Mouse (Mus musculus): ENCODE results near the gene Ankfy1. TPM values are rescaled to one million over a fixed set of nuclear protein-coding genes. Genes with fewer than 3 reads are reported as not detected.

Gene Ankfy1
- total RNA-seq, 2 experiments from 2014 or later, result 29.0 to 36.1 TPM

DNA sequence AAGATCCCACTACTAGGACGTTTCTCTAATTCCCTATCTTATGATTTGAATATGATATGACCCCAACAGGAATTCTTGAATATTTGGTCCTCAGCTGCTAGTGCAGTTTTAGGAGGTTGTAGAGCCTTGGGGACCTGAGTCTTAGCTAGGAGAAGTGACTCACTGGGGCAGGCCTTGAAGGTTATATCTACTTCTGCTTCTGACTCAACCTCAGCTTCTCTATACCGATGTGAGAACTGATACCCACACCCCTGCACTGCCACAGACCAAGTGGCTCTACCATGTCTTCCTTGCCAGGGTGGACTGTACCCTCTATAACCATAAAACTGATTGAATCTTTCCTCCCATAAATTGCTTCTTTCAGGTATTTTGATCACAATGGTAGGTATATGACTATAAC, 92.3 kb downstream of the Ankfy1 start:
- ATAC-seq (replicated peaks; ENCODE audit: poor library complexity), result peak; percentile 94

DNA sequence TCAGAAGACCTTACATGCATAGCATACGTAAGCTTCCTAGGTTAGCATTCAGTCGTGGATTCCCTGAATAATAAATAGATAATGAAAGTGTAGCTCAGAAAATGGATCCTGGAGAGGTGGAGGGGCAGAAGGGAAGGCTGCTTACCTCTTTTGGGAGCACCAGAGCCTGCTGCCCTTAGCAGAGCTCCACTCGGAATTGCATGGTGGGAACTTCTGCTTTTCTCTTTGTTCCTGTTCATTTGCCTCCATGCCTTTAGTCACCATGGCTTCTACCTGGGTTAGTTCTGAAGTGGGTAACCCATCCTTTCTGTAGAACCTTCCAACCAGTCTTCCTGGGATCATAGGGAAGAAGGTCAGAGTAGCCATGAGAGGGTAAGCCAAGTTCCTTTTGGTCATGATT, 92.7 kb downstream of the Ankfy1 start:
- peak; percentile 41; the same call in 1 of the 2 replicates for ATAC-seq (replicated peaks; ENCODE audit: poor library complexity)

DNA sequence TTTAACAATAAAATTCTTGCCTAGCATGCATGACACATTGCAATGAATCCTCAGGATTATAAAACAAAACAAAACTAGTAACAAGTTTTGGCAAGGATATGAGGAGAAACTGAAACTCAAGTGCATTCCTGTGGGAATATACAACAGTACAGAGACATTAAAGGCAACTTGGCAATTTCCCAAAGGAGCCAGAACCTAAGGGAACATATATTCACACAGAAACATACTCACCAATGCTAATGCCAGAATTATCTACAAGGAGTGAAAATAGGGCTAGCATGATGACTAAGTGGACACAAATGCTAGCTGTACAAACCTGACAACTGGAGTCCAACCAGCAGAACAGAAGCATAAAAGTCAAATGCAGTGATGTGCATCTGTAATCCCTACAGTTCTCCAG, 102.2 kb downstream of the Ankfy1 start:
- ATAC-seq (replicated peaks; ENCODE audit: poor library complexity), result no peak

DNA sequence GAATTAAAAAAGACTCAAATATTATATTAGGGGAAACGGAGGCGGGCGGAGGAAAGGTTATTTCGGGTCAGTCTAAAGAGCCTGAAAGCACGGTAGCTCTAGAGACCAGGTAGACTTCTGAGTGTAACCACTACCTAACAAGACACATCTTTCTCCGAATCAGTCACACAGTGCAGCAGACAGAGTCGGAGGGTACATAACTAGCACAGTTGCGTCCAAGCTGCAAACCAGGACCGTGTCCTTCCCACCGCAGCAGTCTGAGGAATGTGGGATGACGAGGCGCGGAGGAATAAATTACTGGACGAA, 105.3 kb downstream of the Ankfy1 start:
- ATAC-seq (replicated peaks; ENCODE audit: poor library complexity), result peak; percentile 8; the same call in 1 of the 2 replicates

DNA sequence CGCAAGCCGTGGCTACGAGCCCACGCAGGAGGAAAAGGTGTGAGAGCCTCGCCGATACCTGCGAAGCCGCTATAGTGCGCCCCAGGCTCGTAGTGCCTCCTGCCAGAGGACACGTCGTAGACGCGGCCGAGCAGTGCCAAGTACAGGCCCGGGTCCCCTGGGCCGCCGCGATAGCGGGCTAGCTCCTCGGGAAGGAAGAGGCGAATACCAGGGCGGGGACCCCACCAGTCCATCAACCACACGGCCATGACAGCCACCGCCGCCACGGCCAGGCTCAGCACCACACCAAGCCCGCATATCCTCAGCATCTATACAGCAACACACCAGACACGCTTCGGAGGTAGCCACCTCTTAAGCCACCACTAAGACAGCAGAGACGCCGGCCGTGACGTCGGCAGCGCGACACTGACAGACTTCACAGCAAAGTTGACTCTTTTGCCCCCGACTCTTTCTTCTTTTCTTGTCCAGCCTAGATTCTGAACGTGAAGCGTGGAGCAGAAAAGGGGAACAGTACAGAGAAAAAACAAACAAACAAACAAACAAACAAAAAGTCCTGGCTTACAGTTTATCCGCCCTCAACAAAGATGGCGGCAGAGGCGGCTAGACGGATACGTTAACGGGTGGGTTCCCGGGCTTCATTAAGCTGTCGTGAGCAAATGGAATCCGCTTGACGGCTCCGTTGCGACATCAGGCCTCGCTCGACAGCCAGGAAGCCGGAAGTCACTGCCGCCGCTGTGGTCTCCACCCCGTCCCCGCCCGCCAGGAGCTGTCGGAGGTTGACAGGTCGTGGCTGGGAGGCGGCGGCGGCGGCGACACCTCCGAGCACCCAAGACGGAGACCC, 105.9 kb downstream of the Ankfy1 start, which contains the start of the genes Cyb5d2 and Zzef1:
Gene Cyb5d2, minus strand, starts transcription at position 688 of the 841 bp plus-strand sequence.
Gene Zzef1, plus strand, starts transcription at position 772 of the 841 bp plus-strand sequence.
- peak; percentile 95 for ATAC-seq (replicated peaks; ENCODE audit: poor library complexity)

DNA sequence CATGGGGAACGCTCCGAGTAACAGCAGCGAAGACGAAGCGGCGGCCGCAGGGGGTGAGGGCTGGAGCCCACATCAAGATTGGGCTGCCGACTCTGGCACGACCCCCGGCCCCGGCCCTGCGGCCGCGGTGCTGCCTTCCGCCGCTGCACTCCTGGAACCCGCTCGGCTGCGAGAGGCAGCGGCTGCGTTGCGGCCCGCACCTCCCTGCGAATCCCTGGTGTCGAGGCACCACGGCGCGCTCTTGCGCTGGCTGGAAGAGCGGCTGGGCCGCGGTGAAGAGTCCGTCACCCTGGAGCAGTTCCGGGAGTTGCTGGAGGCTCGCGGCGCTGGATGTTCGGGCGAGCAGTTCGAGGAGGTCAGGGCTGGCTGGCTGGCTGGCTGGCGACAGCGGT, 106.5 kb downstream of the Ankfy1 start:
- ATAC-seq (replicated peaks; ENCODE audit: poor library complexity), result peak; percentile 12; the same call in 1 of the 2 replicates

DNA sequence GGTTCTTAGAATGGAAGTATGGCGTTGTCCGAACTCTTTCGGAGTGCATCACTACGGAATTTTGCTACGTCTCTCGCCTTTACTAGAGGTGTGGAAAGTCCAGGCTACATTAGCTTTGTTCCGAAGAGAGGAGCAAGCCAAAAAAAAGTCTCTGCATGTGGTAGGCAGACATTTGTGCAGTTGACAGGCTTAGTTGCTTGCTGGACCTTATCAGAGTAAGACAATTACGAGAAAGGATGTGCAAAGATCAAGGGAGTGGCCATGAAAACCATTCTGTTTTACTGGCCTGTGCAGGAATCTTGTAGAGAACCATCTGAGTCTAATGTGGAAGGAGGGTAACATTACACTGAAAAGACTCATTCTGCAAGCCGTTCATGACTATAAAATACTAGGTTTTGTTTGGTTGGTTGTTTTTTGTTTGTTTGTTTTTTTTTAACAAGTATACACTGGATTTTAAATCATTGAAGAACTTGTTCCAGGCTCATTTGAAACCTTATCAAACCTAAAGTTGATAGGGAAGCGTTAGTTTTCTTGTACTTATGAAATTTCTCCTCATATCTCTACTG, 107.0 kb downstream of the Ankfy1 start:
- ATAC-seq (replicated peaks; ENCODE audit: poor library complexity), result no peak

DNA sequence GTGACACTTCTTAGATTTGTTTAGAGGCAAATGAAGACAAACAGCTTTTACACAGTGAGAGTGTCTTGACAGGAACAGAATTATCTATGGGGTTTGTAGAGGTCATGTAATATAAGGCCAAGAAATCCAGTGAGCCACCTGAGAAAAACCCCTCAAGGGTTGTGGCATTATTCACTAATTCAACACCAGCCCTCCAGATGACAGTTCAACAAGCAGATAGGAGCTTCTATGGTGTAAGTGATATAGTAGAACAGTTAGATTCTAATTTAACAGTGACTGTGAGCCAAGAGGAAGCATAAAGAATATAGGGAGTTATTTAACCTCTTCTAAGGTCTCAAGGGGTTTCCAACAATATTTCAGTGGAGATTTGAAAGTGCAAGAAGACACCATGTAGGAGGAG, 108.3 kb downstream of the Ankfy1 start:
- ATAC-seq (replicated peaks; ENCODE audit: poor library complexity), result no peak

DNA sequence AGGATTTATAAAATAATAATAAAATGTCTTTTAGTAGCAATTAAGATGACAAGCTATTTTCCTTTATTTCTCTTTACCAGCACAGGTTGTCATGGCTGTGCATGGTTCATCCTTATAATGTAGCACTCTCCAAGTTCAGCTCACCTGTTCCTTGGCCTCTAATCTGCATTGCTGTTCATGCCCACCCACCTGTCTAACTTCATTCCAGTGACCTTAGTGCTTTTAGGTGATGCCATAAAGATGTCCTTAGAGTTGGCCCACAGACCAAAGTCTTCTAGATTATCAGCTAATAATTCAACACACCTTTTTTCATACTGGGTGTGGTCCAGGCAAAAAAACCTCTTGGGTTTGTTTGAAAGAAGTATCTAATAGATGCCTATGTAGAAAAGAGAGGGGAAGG, 111.4 kb downstream of the Ankfy1 start:
- no peak for ATAC-seq (replicated peaks; ENCODE audit: poor library complexity)

DNA sequence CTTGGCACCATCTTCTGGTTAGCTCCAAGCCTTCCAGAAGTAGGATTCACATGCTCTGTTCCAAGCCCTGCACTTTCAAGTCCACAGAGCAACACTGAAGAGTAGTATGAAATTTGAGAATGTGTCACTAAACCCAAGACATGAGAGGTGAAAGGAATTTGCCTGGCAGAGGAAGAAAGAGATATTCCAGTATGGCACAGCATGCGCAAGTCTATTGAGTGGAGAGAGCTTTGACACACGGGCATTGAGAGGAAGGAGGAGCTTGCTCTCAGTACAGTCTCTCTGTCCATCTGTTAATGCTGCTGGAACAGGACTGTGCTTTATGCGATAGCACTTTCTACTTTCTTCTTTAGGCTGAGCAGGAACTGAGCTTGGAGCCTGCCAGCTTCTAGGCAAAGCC, 113.2 kb downstream of the Ankfy1 start:
- no peak for ATAC-seq (replicated peaks; ENCODE audit: poor library complexity)

DNA sequence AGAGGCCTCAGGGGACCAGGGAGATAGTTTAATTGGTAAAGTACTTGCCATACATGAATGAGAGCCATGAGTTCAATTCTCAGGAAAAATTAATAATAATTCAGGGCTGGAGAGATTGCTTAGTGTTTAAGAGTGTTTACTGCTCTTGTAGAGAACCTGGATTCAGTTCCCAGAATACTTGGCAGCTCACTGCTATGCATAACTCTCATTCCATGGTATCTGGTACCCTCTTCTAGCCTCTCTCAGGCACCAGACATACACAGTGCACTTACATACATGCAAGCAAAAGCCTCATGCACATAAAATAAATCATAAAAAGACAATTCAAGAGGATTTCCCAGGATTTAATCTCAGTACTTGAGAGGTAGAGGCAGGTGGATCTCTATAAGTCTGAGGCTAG, 114.8 kb downstream of the Ankfy1 start:
- no peak for ATAC-seq (replicated peaks; ENCODE audit: poor library complexity)

DNA sequence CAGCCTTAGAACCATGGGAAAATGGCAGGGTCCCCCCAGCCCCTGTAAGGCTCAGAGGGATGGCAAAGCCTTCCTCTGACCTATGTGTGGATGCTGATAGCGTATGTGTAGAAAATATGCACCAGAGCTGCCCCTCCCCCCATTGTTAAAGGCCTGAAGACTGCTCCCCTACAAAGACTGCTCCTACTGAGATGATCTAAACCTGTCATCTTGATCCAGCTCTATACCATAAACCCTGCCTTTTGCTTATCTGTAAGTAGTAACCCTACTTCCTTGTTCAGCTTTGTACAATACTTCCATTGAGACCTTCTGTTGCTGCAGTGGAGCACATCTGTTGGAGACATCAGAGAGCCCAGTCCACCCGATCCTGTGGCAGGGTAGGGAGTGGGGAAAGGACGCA, 115.4 kb downstream of the Ankfy1 start:
- ATAC-seq (replicated peaks; ENCODE audit: poor library complexity), result 0 out of 2 replicates have a peak, but pooled peaks have one; percentile 11

DNA sequence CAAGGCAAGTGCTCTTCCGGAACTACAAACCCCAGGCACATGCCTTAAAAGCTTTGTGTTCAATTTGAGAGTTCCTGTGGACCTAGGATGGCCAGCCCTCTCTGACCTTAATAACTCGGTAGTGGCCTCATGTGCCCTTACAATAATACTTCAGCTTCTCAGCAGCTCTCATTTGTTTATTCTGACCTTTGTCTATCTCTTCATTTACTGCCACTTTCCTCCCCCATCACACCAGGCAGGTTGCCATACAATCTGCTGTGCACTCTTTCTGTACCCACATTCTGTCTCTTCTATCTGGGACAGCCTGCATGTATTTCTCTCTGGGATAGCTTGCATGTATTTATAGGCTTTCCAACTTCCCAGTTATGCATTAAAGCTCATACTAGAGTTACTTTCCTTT, 116.8 kb downstream of the Ankfy1 start:
- ATAC-seq (replicated peaks; ENCODE audit: poor library complexity), result no peak

DNA sequence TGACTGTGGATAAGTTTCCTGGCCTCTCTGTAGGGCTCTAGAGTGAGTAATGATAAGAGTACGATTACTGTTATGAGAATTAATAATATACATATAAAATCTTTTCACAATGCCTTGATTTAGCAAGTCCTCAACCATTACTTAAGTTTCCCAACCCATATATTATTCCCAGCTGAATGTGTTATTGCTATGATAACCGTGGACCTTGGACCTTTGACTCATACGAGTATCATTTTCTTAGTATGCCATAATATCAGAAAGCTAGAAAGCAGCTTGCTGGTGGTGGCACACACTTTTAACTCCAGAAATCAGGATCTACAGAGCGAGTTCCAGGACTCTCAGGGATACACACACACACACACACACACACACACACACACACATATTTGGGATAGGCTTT, 118.2 kb downstream of the Ankfy1 start:
- ATAC-seq (replicated peaks; ENCODE audit: poor library complexity), result no peak

DNA sequence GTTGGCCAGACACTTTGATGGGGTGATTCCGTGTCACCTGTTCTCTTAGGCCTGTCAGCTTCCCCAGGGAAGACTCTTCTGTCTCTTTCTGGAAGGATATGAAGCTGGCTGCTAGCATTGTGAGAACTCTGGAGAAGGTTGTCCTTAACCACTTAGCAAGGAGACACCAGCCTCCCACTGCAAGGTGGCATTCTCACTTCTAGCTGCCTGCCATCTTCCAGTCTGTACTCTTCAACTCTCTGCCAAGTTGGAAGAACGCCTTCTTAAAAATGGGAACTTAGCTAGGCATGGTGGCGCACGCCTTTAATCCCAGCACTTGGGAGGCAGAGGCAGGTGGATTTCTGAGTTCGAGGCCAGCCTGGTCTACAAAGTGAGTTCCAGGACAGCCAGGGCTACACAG, 123.9 kb downstream of the Ankfy1 start:
- no peak for ATAC-seq (replicated peaks; ENCODE audit: poor library complexity)

DNA sequence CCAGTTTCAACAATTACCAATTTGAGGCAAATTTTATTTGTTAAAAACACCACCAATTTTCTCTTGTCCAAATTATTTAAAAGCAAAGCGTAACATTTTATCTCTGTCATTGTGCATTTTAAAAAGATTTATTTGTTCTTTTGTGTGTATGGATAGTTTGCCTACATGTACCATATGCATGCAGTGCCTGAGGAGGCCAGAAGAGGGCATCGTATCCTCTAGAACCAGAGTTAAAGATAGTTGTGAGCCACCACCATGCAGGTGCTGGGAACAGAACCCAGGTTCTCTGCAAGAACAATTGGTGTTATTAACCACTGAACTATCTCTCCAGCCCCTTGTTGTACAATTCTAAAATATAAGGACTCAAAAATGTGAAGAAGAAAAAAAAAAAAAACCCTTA, 124.4 kb downstream of the Ankfy1 start:
- no peak for ATAC-seq (replicated peaks; ENCODE audit: poor library complexity)

DNA sequence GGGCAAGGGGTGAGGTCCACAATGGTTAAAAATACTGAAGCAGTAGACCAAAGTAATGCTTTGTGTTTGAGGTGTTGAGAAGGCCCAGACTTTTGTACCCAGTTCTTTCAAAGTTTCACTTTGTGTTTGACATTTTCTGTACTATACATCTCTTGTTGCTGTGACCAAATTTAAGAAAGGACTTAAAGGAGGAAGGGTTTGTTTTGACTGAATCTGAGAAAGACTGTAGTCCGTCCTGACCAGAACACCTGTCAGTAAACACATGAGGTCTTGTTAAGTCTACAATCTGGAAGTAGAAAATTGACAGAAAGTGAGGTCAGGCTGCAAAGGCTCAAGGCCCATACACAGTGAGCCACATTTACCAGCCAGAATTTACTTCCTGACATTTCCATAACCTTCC, 127.1 kb downstream of the Ankfy1 start:
- no peak for ATAC-seq (replicated peaks; ENCODE audit: poor library complexity)

DNA sequence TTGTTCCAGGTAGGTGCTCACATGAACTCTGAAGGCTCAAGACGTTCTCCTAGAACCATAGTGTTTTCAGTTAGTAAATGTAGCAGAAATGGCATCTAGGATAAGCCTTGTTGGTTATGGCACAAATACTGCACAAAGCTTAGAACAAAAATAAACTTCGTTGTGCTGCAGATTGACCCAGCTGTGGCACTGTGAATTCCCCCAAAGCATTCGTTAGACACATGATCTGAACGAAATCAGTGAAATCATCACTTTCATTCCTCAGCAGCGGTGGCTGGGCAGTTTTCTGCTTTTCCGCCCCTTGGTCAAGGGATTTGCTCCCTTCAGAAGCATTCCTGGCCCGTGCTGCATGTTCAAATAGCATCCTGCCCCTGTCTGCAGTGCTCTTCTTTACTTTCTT, 128.3 kb downstream of the Ankfy1 start:
- ATAC-seq (replicated peaks; ENCODE audit: poor library complexity), result no peak

DNA sequence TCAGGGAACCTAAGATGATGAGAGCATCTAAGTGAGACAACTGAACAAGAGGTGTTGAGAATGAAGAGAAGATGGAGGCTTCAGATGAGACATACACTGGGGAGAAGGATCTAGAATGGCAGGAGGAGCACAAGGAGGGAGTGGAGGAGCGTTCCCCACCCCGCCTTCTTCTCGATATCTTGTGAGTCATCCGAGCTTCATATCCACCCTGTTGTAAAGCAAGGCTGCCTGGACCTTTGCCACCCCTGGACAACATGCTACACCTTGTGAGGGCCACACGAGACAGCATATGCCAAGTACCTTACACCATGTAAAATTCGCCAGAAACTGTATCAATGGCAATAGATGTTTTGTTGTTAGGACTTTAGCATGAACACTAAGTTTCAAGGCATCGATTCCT, 131.2 kb downstream of the Ankfy1 start:
- ATAC-seq (replicated peaks; ENCODE audit: poor library complexity), result no peak

Data from megakaryocyte progenitor cell, adult 5-6 weeks (primary cell).